Mouse (Mus musculus) bone marrow macrophage, adult 2 months (primary cell): ENCODE results near the gene Srf. TPM values are rescaled to one million over a fixed set of nuclear protein-coding genes. Genes with fewer than 3 reads are reported as not detected.
A peak's percentile ranks its signal among the peaks of the same experiment; 100 is the strongest.

Experiments used
- H3K27ac ChIP-seq: 2 replicates; pipeline ENCODE4 v1.5.1; 2012; ENCODE audit warnings: low read depth, low read length; ENCODE audit not compliant: insufficient read depth
- H3K4me1 ChIP-seq: 2 replicates; pipeline ENCODE4 v1.6.1; 2012; ENCODE audit warnings: low read length; ENCODE audit not compliant: control insufficient read depth, insufficient read depth
- H3K4me3 ChIP-seq: 2 replicates; pipeline ENCODE4 v1.5.1; 2012; ENCODE audit warnings: mild to moderate bottlenecking, low read length, moderate library complexity; ENCODE audit not compliant: insufficient read depth
- CTCF ChIP-seq: IDR thresholded peaks from 2 replicates; pipeline ENCODE4 v1.5.1; 2012; ENCODE audit warnings: low read depth, mild to moderate bottlenecking, low read length, moderate library complexity
- POLR2A ChIP-seq: IDR thresholded peaks from 2 replicates; pipeline ENCODE4 v1.6.1; 2012; ENCODE audit warnings: mild to moderate bottlenecking, low read depth, low read length, borderline replicate concordance
- polyA plus RNA-seq: library from polyadenylated mRNA; stranded (reverse); fragments of >200 nt; gene quantifications from 2 replicates; pipeline ENCODE4 v1.2.4, GENCODE M21; 2012; ENCODE audit not compliant: missing spikeins, insufficient read depth, insufficient read length

Gene Srf
- 28.9 and 44.2 TPM in 2 replicates for polyA plus RNA-seq

GRCm38 (mm10) chr17:46555673-46556583 is at the start of gene Srf:
Gene Srf, minus strand, starts transcription at chr17:46556175.
- H3K4me3 ChIP-seq, result peak within 1 kb of the TSS; percentile 88
- H3K27ac ChIP-seq, result peak within 1 kb of the TSS; percentile 87
- H3K4me1 ChIP-seq, result peaks cover 28% of the 10 kb centered on the region
- TF ChIP-seq POLR2A, result no peak
- TF ChIP-seq CTCF, result peak; percentile 35; the same call in 1 of the 2 replicates

GRCm38 (mm10) chr17:46605126-46605525 is 49.2 kb upstream of the Srf start:
- Histone ChIP-seq H3K27ac (no peak overlapping the region), H3K4me3 (no peak overlapping the region), H3K4me1 (peaks cover 8% of the 10 kb centered on the region)
- TF ChIP-seq CTCF (no peak), POLR2A (no peak)

- H3K4me3 ChIP-seq, result no peak overlapping the region
- 0 out of 2 replicates have a peak, but pooled peaks cover 2% of the 10 kb centered on the region for H3K4me1 ChIP-seq
- H3K27ac ChIP-seq, result no peak overlapping the region
- TF ChIP-seq CTCF (no peak), POLR2A (no peak)
Measured at GRCm38 (mm10) chr17:46603229-46603628, 47.3 kb upstream of the Srf start.

- Histone ChIP-seq H3K27ac (no peak overlapping the region), H3K4me1 (0 out of 2 replicates have a peak, but pooled peaks cover 2% of the 10 kb centered on the region), H3K4me3 (no peak overlapping the region)
- TF ChIP-seq POLR2A, result no peak
- no peak for TF ChIP-seq CTCF
Measured at GRCm38 (mm10) chr17:46602212-46602611, 46.2 kb upstream of the Srf start.

- H3K27ac ChIP-seq, result no peak overlapping the region
- H3K4me3 ChIP-seq, result no peak overlapping the region
- H3K4me1 ChIP-seq, result 0 out of 2 replicates have a peak, but pooled peaks cover 2% of the 10 kb centered on the region
- TF ChIP-seq CTCF (no peak), POLR2A (no peak)
Measured at GRCm38 (mm10) chr17:46600569-46600968, 44.6 kb upstream of the Srf start.

DNA sequence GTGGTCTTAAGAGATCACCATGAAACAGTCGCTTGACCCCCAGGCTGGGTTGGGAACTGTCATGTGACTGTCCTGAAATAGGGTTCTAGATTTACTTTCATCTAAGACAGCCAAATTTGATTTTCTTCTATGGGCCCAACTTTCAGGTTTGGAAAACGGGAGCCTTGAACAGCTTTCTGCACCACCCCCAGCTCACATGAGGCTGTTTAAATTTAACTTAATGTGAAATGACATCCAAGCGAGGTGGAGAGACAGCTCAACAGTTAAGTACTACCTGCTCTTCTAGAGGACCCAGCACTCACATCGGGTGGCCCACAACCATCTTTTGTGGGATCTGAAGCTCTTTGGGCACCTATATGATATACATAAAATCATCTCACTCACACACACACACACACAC is 43.0 kb upstream of the Srf start:
- H3K27ac ChIP-seq, result no peak overlapping the region
- no peak overlapping the region for H3K4me3 ChIP-seq
- H3K4me1 ChIP-seq, result 0 out of 2 replicates have a peak, but pooled peaks cover 2% of the 10 kb centered on the region
- TF ChIP-seq POLR2A (no peak), CTCF (no peak)

GRCm38 (mm10) chr17:46597956-46598355 is 42.0 kb upstream of the Srf start:
- TF ChIP-seq CTCF, result no peak
- TF ChIP-seq POLR2A, result no peak

GRCm38 (mm10) chr17:46595336-46595735 is 39.4 kb upstream of the Srf start:
- Histone ChIP-seq H3K27ac (no peak overlapping the region), H3K4me3 (no peak overlapping the region)

More at GRCm38 (mm10) chr17:46597956-46598355, 42.0 kb upstream of the Srf start:
- Histone ChIP-seq H3K27ac (no peak overlapping the region), H3K4me3 (no peak overlapping the region), H3K4me1 (0 out of 2 replicates have a peak, but pooled peaks cover 2% of the 10 kb centered on the region)

GRCm38 (mm10) chr17:46594606-46595005 is 38.6 kb upstream of the Srf start:
- no peak overlapping the region for H3K4me3 ChIP-seq
- no peaks in the 10 kb centered on the region for H3K4me1 ChIP-seq
- no peak overlapping the region for H3K27ac ChIP-seq
- TF ChIP-seq CTCF (no peak), POLR2A (no peak)

More at GRCm38 (mm10) chr17:46595336-46595735, 39.4 kb upstream of the Srf start:
- TF ChIP-seq POLR2A (no peak), CTCF (no peak)
- H3K4me1 ChIP-seq, result no peaks in the 10 kb centered on the region

DNA sequence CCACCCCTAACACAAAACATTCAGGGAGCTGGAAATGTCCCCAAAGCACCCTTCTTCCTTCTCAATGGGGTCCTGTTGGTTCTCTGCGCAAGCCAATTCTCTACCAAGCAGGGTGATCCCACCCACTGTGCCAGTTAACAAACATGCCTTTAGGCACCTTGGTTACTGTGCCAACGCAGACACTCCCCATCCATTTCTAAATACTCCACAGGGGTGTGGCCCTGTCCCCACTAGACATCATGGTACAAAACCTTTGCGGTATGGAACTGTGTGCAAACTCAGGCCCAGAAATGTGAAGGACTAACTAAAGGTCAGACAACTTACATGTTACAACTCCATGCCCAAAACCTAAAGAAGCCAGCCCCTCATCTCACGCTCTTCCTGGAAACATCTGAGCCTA is 37.1 kb upstream of the Srf start:
- Histone ChIP-seq H3K4me1 (peaks cover 3% of the 10 kb centered on the region; the same call in 1 of the 2 replicates), H3K27ac (no peak overlapping the region), H3K4me3 (no peak overlapping the region)
- TF ChIP-seq POLR2A (no peak), CTCF (no peak)
